12 mouse cellular contexts compared by ENCODE assay signal in genomic region chr13:23592614-23593013, GRCm38 (mm10). TPM values are rescaled to one million over a fixed set of nuclear protein-coding genes. Genes with fewer than 3 reads are reported as not detected.
DNase-seq lines count a peak whose midpoint lies in the region; ATAC-seq and TF ChIP-seq lines count a peak whose summit lies in the region.
"Had no signal": no experiment of that assay in that cellular context is flagged by ENCODE, and none has a peak within 500 bp of the region (broad histone marks: within the 10 kb centered on the region; RNA-seq: fewer than 3 reads in every experiment).

No protein-coding gene starts in this region.

- DNase-seq in heart, embryonic 10.5 days (ENCODE audit: low spot score), result no peak
- no peak for DNase-seq in heart, postnatal 4 days
- DNase-seq in lung, postnatal 36 days, result no peak
- DNase-seq in cerebellum, postnatal 25 days, result peak; percentile 61 to 80
- DNase-seq in liver, embryonic 14.5 days (ENCODE audit: low read depth in 3 of 3, low spot score in 3 of 3), result no peak
- no peak for DNase-seq in layer of hippocampus, postnatal 14 days (ENCODE audit: low spot score in 2 of 2)
- no peak for DNase-seq in ovary, postnatal 36 days (ENCODE audit: low spot score)
- DNase-seq: heart, postnatal 14 days had no signal

- no peaks in the 10 kb centered on the region for H3K36me3 ChIP-seq in heart, embryonic 10.5 days
- H3K36me3 ChIP-seq in lung, embryonic 15.5 days, result no peaks in the 10 kb centered on the region
- H3K36me3 ChIP-seq in liver, embryonic 14.5 days (replicated peaks; ENCODE audit: control insufficient read depth, insufficient read depth, low read depth), result no peaks in the 10 kb centered on the region

- TF ChIP-seq CTCF in liver, embryonic 14.5 days (IDR thresholded peaks at IDR 0.05; ENCODE audit: low read depth), result no peak

- no peak overlapping the region for H3K4me2 ChIP-seq in lung, embryonic 15.5 days
- no peak overlapping the region; the same call in 1 of the 2 replicates for H3K4me2 ChIP-seq in liver, embryonic 14.5 days (ENCODE audit: low read depth)

- WGBS in heart, embryonic 10.5 days, result 85% methylated on average over 7 of the region's 7 CpGs
- WGBS in lung, embryonic 15.5 days, result 75% methylated on average over 7 of the region's 7 CpGs
- whole genome bisulfite sequencing in liver, embryonic 14.5 days (ENCODE audit: insufficient replicate concordance), result 71% methylated on average over 7 of the region's 7 CpGs

- no peak for ATAC-seq in lung, embryonic 15.5 days (ENCODE audit: borderline replicate concordance, extremely low read depth, low FRiP score, low TSS enrichment)
- ATAC-seq in liver, embryonic 14.5 days (ENCODE audit: insufficient read depth), result no peak

- H3K9ac ChIP-seq in lung, embryonic 15.5 days, result no peak overlapping the region
- peak overlapping the region; percentile 49 for H3K9ac ChIP-seq in liver, embryonic 14.5 days (replicated peaks)

- 0 out of 2 replicates have a peak overlapping the region, but pooled peaks have one; percentile 12 for H3K27ac ChIP-seq in heart, embryonic 10.5 days
- peak overlapping the region; percentile 82 for H3K27ac ChIP-seq in lung, embryonic 15.5 days
- H3K27ac ChIP-seq in liver, embryonic 14.5 days, result peak overlapping the region; percentile 78
- H3K27ac ChIP-seq: left cerebral cortex, adult 2 months; macrophage had no signal

- H3K4me3 ChIP-seq in heart, embryonic 10.5 days, result no peak overlapping the region
- H3K4me3 ChIP-seq in lung, embryonic 15.5 days, result no peak overlapping the region
- no peak overlapping the region for H3K4me3 ChIP-seq in liver, embryonic 14.5 days (ENCODE audit: insufficient read depth in 1 of 2, low read depth in 2 of 2, low read length in 2 of 2)
- H3K4me3 ChIP-seq: left cerebral cortex, adult 2 months; myocyte had no signal

- H3K27me3 ChIP-seq in heart, embryonic 10.5 days (ENCODE audit: insufficient read depth, poor library complexity, severe bottlenecking), result no peaks in the 10 kb centered on the region
- H3K27me3 ChIP-seq in lung, embryonic 15.5 days, result no peaks in the 10 kb centered on the region
- no peaks in the 10 kb centered on the region for H3K27me3 ChIP-seq in liver, embryonic 14.5 days (ENCODE audit: control insufficient read depth, insufficient read depth, low read length)

- no peaks in the 10 kb centered on the region for H3K9me3 ChIP-seq in heart, embryonic 10.5 days
- no peaks in the 10 kb centered on the region for H3K9me3 ChIP-seq in lung, embryonic 15.5 days
- H3K9me3 ChIP-seq in liver, embryonic 14.5 days (ENCODE audit: control insufficient read depth, low read length), result no peaks in the 10 kb centered on the region

- no peak for TF ChIP-seq EP300 in liver, embryonic 14.5 days (IDR thresholded peaks at IDR 0.05; ENCODE audit: low read depth)

- H3K4me1 ChIP-seq in heart, embryonic 10.5 days, result peaks cover 8% of the 10 kb centered on the region; the same call in 1 of the 2 replicates
- H3K4me1 ChIP-seq in lung, embryonic 15.5 days, result peaks cover 8% of the 10 kb centered on the region; the same call in 1 of the 2 replicates
- peaks cover 43 to 46% of the 10 kb centered on the region in 2 experiments for H3K4me1 ChIP-seq in liver, embryonic 14.5 days (replicated peaks; ENCODE audit: control insufficient read depth in 2 of 2, insufficient read depth in 2 of 2, low read length in 1 of 2)

RNA-seq across cellular contexts. Expression of gene Hist1h4d, which starts 11.2 kb away (rescaled TPM):
- polyA plus RNA-seq in heart, embryonic 10.5 days (2016; fragmentation: Nextera tagmentation; extraction: Ambion mirVana), result 41.9 and 60.3 TPM in 2 replicates
- total RNA-seq in heart, postnatal 4 days (2021), result 100 to 1,000 TPM; 322 to 324 TPM
- 160 and 177 TPM in 2 replicates for polyA plus RNA-seq in lung, embryonic 15.5 days (2015; fragmentation: Nextera tagmentation; extraction: Ambion mirVana)
- polyA plus RNA-seq in liver, embryonic 14.5 days (2012; rRNA removed), result 8.6 and 12.8 TPM in 2 replicates
- 152 and 155 TPM in 2 replicates for polyA plus RNA-seq in liver, embryonic 14.5 days (2014; fragmentation: Nextera tagmentation; extraction: Ambion mirVana)
- total RNA-seq in layer of hippocampus, postnatal 14 days (2021), result 100 to 1,000 TPM; 128 to 149 TPM

RNA-seq across cellular contexts. Expression of gene Hist1h3d, which starts 17.1 kb away (rescaled TPM):
- polyA plus RNA-seq in heart, embryonic 10.5 days (2016; fragmentation: Nextera tagmentation; extraction: Ambion mirVana), result 1.4 and 5.3 TPM in 2 replicates
- 10 to 100 TPM; 52.4 to 58.7 TPM for total RNA-seq in heart, postnatal 4 days (2021)
- 9.4 and 10.2 TPM in 2 replicates for polyA plus RNA-seq in lung, embryonic 15.5 days (2015; fragmentation: Nextera tagmentation; extraction: Ambion mirVana)
- 20.4 and 27.3 TPM in 2 replicates for polyA plus RNA-seq in liver, embryonic 14.5 days (2012; rRNA removed)
- polyA plus RNA-seq in liver, embryonic 14.5 days (2014; fragmentation: Nextera tagmentation; extraction: Ambion mirVana), result 7.1 and 7.2 TPM in 2 replicates
- 10 to 100 TPM; 11.1 to 12.1 TPM for total RNA-seq in layer of hippocampus, postnatal 14 days (2021)

RNA-seq across cellular contexts. Expression of gene Hist1h2ad, which starts 18.4 kb away (rescaled TPM):
- polyA plus RNA-seq in heart, embryonic 10.5 days (2016; fragmentation: Nextera tagmentation; extraction: Ambion mirVana), result 0.54 and 1.1 TPM in 2 replicates
- 10 to 100 TPM; 62.5 to 79.1 TPM for total RNA-seq in heart, postnatal 4 days (2021)
- polyA plus RNA-seq in lung, embryonic 15.5 days (2015; fragmentation: Nextera tagmentation; extraction: Ambion mirVana), result 3.1 and 4.6 TPM in 2 replicates
- polyA plus RNA-seq in liver, embryonic 14.5 days (2012; rRNA removed), result 10.4 and 25.5 TPM in 2 replicates
- polyA plus RNA-seq in liver, embryonic 14.5 days (2014; fragmentation: Nextera tagmentation; extraction: Ambion mirVana), result 4.7 and 5.1 TPM in 2 replicates
- 1 to 10 TPM; 1.1 to 9.9 TPM for total RNA-seq in layer of hippocampus, postnatal 14 days (2021)
- polyA plus RNA-seq: macrophage had no signal

RNA-seq across cellular contexts. Expression of gene Hist1h2bf, which starts 18.6 kb away (rescaled TPM):
- polyA plus RNA-seq in heart, embryonic 10.5 days (2016; fragmentation: Nextera tagmentation; extraction: Ambion mirVana), result 1.1 and 1.8 TPM in 2 replicates
- total RNA-seq in heart, postnatal 4 days (2021), result 100 to 1,000 TPM; 278 to 296 TPM
- polyA plus RNA-seq in lung, embryonic 15.5 days (2015; fragmentation: Nextera tagmentation; extraction: Ambion mirVana), result 10.1 and 10.2 TPM in 2 replicates
- polyA plus RNA-seq in liver, embryonic 14.5 days (2012; rRNA removed), result 15.9 and 35.2 TPM in 2 replicates
- 3.4 and 4.4 TPM in 2 replicates for polyA plus RNA-seq in liver, embryonic 14.5 days (2014; fragmentation: Nextera tagmentation; extraction: Ambion mirVana)
- total RNA-seq in layer of hippocampus, postnatal 14 days (2021), result 10 to 100 TPM; 32.6 to 42.1 TPM
- polyA plus RNA-seq: macrophage had no signal

RNA-seq across cellular contexts. Expression of gene Hist1h2bg, which starts 21.4 kb away (rescaled TPM):
- polyA plus RNA-seq in heart, embryonic 10.5 days (2016; fragmentation: Nextera tagmentation; extraction: Ambion mirVana), result 2.8 and 4.8 TPM in 2 replicates
- 100 to 1,000 TPM; 624 to 645 TPM for total RNA-seq in heart, postnatal 4 days (2021)
- polyA plus RNA-seq in lung, embryonic 15.5 days (2015; fragmentation: Nextera tagmentation; extraction: Ambion mirVana), result 14.5 and 17.7 TPM in 2 replicates
- 42.1 and 55.9 TPM in 2 replicates for polyA plus RNA-seq in liver, embryonic 14.5 days (2012; rRNA removed)
- polyA plus RNA-seq in liver, embryonic 14.5 days (2014; fragmentation: Nextera tagmentation; extraction: Ambion mirVana), result 6.9 and 10.2 TPM in 2 replicates
- 10 to 100 TPM; 93.3 to 96.2 TPM for total RNA-seq in layer of hippocampus, postnatal 14 days (2021)

Comparison
In these comparisons a context has a peak if more than half of its experiments do, and no peak if none do; other contexts are left out.
1. DNase-seq: peak in cerebellum, postnatal 25 days (2 of 2); none in heart, embryonic 10.5 days (single experiment), heart, postnatal 4 days (single experiment), lung, postnatal 36 days (single experiment), liver, embryonic 14.5 days (0 of 3), layer of hippocampus, postnatal 14 days (0 of 2) and ovary, postnatal 36 days (single experiment).
2. H3K27ac ChIP-seq: peak in every context shown above with its lines; median percentile 82 in lung, embryonic 15.5 days; 78 in liver, embryonic 14.5 days; 12 in heart, embryonic 10.5 days.